Mouse (Mus musculus) CD8-positive naive resting alpha-beta T cell, adult 2 months (primary cell): Measurements from ENCODE around the gene Vwa7.
"Not testable (repeated sequence)": the region's sequence is repeated elsewhere in the genome, so short reads cannot be mapped to it uniquely, and the experiment has no call there.

Experiments
- DNase-seq, 2 experiments: peaks; one replicate each; pipeline ENCODE4 v3.0.0; 2022; ENCODE audit warnings: low read depth in 2 of 2, low spot score in 2 of 2

Vwa7 gene

DNA sequence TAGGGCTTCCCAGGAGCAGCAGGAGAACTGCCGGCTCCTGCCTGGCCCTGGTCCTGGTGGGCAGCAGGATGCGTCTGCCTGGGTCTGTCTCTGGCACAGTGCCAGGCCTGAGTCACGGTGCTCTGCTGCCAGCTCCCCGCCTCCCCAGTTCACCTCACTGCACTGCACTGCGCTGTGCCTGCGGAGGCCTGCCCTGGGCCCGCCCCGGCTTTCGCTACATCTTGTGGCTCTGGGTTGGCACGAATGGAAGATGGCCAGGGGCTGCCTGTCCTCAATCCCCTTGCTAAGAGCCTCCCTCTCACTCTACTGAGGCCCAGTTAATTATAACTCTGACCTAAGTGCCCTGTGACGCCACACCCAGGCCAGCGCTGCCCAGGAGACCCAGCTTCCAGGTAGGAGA lies at the start of gene Vwa7:
Gene Vwa7, plus strand, starts transcription at position 204 of the 400 bp plus-strand sequence.
- no peak for DNase-seq

- DNase-seq, result not testable (repeated sequence)
Observed at GRCm38 (mm10) chr17:34969822-34970221, 46.6 kb upstream of the Vwa7 start, which contains the start of gene Gm20481. TSS of gene Gm20481 (plus strand) at chr17:34969912.

DNA sequence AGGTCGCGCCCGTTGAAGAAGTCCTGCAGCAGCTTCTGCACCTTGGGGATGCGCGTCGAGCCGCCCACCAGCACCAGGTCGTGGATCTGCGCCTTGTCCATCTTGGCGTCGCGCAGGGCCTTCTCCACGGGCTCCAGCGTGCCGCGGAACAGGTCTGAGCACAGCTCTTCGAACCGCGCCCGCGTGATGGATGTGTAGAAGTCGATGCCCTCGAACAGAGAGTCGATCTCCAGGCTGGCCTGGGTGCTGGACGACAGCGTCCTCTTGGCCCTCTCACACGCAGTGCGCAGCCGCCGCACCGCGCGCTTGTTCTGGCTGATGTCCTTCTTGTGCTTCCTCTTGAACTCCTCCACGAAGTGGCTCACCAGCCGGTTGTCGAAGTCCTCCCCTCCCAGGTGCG lies 45.5 kb upstream of the Vwa7 start:
- not testable (repeated sequence) for DNase-seq

DNA sequence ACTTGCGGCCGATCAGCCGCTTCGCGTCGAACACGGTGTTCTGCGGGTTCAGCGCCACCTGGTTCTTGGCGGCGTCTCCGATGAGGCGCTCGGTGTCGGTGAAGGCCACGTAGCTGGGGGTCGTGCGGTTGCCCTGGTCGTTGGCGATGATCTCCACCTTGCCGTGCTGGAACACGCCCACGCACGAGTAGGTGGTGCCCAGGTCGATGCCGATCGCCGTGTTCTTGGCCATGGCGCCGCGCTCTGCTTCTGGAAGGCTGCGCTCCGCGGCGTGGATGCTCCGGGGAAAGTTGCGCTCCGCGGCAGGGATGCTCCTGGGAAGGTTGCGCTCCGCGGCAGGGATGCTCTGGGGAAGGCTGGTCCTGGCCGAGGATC lies 44.7 kb upstream of the Vwa7 start:
- not testable (repeated sequence) for DNase-seq

GRCm38 (mm10) chr17:34972069-34972749 lies 44.2 kb upstream of the Vwa7 start, which contains the start of the genes Hspa1a and Hspa1l:
TSS of gene Hspa1a (minus strand) at chr17:34972156.
TSS of gene Hspa1l (plus strand) at chr17:34972703.
- DNase-seq, result peak; percentile 13 to 57

GRCm38 (mm10) chr17:34975581-34976492 lies 40.5 kb upstream of the Vwa7 start:
- DNase-seq, result no peak

DNA sequence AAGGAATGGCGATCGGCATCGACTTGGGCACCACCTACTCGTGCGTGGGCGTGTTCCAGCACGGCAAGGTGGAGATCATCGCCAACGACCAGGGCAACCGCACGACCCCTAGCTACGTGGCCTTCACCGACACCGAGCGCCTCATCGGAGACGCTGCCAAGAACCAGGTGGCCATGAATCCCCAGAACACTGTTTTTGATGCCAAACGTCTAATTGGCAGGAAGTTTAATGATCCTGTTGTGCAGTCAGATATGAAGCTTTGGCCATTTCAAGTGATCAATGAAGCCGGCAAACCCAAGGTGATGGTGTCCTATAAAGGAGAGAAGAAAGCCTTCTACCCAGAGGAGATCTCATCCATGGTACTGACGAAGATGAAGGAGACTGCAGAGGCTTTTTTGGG lies 39.4 kb upstream of the Vwa7 start:
- DNase-seq, result no peak

DNA sequence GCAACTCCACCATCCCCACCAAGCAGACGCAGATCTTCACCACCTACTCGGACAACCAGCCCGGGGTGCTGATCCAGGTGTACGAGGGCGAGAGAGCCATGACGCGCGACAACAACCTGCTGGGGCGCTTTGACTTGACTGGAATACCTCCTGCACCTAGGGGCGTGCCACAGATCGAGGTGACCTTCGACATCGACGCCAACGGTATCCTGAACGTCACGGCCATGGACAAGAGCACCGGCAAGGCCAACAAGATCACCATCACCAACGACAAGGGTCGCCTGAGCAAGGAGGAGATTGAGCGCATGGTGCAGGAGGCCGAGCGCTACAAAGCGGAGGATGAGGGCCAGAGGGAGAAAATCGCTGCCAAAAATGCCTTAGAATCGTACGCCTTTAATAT lies 38.1 kb upstream of the Vwa7 start:
- DNase-seq, result no peak

GRCm38 (mm10) chr17:34979631-34980030 lies 36.7 kb upstream of the Vwa7 start:
- DNase-seq, result no peak

- peak; percentile 30 to 51 for DNase-seq
Observed at GRCm38 (mm10) chr17:34980655-34981054, 35.7 kb upstream of the Vwa7 start.

- DNase-seq, result peak; percentile 87 to 89
Observed at GRCm38 (mm10) chr17:34981690-34982180, 34.6 kb upstream of the Vwa7 start, which contains the start of gene Lsm2. TSS of gene Lsm2 (plus strand) at chr17:34981862.

DNA sequence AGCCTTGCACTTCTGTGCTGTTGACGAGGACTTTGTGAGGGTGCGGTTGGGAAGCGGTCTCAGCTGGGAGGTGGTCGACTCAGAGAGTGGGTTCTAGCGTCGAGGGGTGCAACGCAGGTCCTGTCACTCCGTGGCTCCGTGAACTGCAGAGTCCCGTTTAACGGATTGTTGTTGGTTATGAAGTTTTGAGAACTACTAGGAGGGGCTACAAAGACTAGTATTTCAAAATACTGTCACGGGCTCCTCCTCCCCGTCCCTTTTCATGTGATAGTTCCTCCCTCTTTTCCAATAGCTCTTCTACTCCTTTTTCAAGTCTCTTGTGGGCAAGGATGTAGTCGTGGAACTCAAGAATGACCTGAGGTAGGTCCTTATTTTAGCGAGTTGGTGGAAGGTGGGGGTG lies 34.1 kb upstream of the Vwa7 start:
- no peak for DNase-seq

DNA sequence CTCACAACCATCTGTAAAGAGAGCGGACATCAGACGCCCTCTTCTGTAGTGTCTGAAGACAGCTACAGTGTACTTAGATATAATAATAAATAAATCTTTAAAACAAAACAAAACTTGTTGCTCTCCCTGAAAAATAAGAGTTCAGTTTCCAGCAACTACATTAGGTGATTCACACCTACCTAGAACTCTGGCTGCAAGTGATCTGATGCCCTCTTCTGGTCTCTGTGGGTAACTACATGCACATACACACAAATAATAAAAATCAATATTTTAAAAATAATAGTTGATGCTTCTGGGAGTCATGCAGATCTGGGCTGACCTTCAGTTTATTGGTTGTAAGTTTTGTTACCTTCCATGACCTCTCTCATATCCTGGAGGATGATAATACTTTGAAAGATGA lies 32.2 kb upstream of the Vwa7 start:
- peak in 1 of 2 experiments; percentile 37 for DNase-seq

GRCm38 (mm10) chr17:34994751-34995150 lies 21.6 kb upstream of the Vwa7 start:
- DNase-seq, result no peak

DNA sequence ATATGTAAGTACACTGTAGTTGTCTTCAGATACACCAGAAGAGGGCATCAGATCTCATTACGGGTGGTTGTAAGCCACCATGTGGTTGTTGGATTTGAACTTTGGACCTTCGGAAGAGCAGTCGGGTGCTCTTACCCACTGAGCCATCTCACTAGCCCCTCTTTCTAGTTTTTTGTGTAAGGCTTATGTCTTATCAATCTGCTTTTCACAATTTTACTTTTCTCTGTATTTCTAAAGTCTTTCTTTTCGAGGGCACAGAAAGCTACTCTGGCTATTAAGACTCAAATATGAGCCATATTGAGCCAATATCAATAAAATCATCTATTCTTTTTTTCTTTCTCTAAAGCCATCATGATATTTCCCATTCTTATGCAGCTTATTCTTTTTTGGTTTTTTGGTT lies 21.2 kb upstream of the Vwa7 start:
- not testable (repeated sequence) for DNase-seq

DNA sequence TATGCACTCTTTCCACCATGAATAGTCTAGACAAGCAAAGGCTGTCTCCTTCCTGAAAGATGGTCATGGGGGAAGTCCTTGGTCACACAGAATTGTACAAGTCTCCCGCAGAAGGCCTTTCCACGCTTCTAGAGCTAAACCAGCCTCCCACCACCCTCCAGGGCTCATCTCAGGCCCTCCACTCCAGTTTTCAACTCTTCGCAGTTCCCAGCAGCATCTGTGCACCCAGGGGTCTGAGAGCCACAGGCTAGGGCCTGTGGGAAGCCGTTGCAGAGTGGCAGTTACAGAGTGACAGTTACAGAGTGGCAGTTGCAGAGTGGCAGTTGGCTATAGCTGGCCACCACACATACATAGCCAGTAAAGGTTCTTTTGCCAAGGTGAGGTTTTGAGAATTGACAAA lies 20.5 kb upstream of the Vwa7 start:
- DNase-seq, result not testable (repeated sequence)

GRCm38 (mm10) chr17:34996411-34997141 lies 19.8 kb upstream of the Vwa7 start:
- no peak for DNase-seq

DNA sequence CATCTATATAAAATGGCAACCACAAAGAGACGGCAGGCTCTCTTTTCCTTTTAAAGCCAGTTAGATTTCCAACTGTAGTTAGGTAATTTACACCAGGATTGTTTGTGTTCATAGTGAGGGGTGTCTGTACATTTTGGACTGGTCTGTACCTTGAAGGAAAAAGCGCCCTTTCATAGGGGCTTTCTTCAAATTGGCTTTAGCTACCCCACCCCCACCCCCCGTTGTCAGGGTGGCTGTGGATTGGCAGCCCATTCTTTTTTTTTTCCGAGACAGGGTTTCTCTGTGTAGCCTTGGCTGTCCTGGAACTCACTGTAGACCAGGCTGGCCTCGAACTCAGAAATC lies 19.3 kb upstream of the Vwa7 start:
- DNase-seq, result no peak

GRCm38 (mm10) chr17:34998526-34999430 lies 17.6 kb upstream of the Vwa7 start:
- DNase-seq, result no peak
